Mouse (Mus musculus): ENCODE data around the gene Hdac4. TPM values are rescaled to one million over a fixed set of nuclear protein-coding genes. Genes with fewer than 3 reads are reported as not detected.

Hdac4 gene
- polyA plus RNA-seq, 1 experiment from 2014 or later = 22.0 TPM

GRCm38 (mm10) chr1:92059571-92059970 lies 135.9 kb downstream of the Hdac4 start:
- no peak overlapping the region for H3K4me3 ChIP-seq (ENCODE audit: low read length)
- H3K4me2 ChIP-seq (replicated peaks; ENCODE audit: low read depth, low read length) = no peak overlapping the region
- H3K9ac ChIP-seq (ENCODE audit: low read depth, low read length) = no peak overlapping the region
- no peaks in the 10 kb centered on the region for H3K36me3 ChIP-seq (ENCODE audit: control insufficient read depth, insufficient read depth, low read length)
- no peak overlapping the region for H3K27ac ChIP-seq (ENCODE audit: low read depth, low read length)
- 88% methylated on average over 1 of the region's 1 CpGs for WGBS
- no peak for ATAC-seq (ENCODE audit: low FRiP score, low TSS enrichment)
- H3K4me1 ChIP-seq (ENCODE audit: control insufficient read depth, insufficient read depth, low read length) = no peaks in the 10 kb centered on the region; the same call in 1 of the 2 replicates
- H3K9me3 ChIP-seq (ENCODE audit: control insufficient read depth, low read length) = no peaks in the 10 kb centered on the region
- no peaks in the 10 kb centered on the region for H3K27me3 ChIP-seq (ENCODE audit: control insufficient read depth, insufficient read depth, low read length)

- H3K4me1 ChIP-seq (ENCODE audit: control insufficient read depth, insufficient read depth, low read length) = no peaks in the 10 kb centered on the region; the same call in 1 of the 2 replicates
- ATAC-seq (ENCODE audit: low FRiP score, low TSS enrichment) = no peak
- no peaks in the 10 kb centered on the region for H3K36me3 ChIP-seq (ENCODE audit: control insufficient read depth, insufficient read depth, low read length)
- no peak overlapping the region for H3K9ac ChIP-seq (ENCODE audit: low read depth, low read length)
- no peak overlapping the region for H3K27ac ChIP-seq (ENCODE audit: low read depth, low read length)
- H3K27me3 ChIP-seq (ENCODE audit: control insufficient read depth, insufficient read depth, low read length) = no peaks in the 10 kb centered on the region
- no peaks in the 10 kb centered on the region for H3K9me3 ChIP-seq (ENCODE audit: control insufficient read depth, low read length)
- no peak overlapping the region for H3K4me2 ChIP-seq (replicated peaks; ENCODE audit: low read depth, low read length)
- H3K4me3 ChIP-seq (ENCODE audit: low read length) = no peak overlapping the region
- 81% methylated on average over 5 of the region's 5 CpGs for WGBS
Measured at GRCm38 (mm10) chr1:92058731-92059425, 136.6 kb downstream of the Hdac4 start.

GRCm38 (mm10) chr1:92057068-92057467 lies 138.4 kb downstream of the Hdac4 start:
- Histone ChIP-seq H3K36me3 (ENCODE audit: control insufficient read depth, insufficient read depth, low read length) (no peaks in the 10 kb centered on the region), H3K27me3 (ENCODE audit: control insufficient read depth, insufficient read depth, low read length) (no peaks in the 10 kb centered on the region), H3K4me1 (ENCODE audit: control insufficient read depth, insufficient read depth, low read length) (no peaks in the 10 kb centered on the region; the same call in 1 of the 2 replicates), H3K4me2 (replicated peaks; ENCODE audit: low read depth, low read length) (no peak overlapping the region), H3K9ac (ENCODE audit: low read depth, low read length) (no peak overlapping the region), H3K4me3 (ENCODE audit: low read length) (no peak overlapping the region), H3K27ac (ENCODE audit: low read depth, low read length) (no peak overlapping the region), H3K9me3 (ENCODE audit: control insufficient read depth, low read length) (no peaks in the 10 kb centered on the region)
- 95% methylated on average over 3 of the region's 3 CpGs for WGBS
- no peak for ATAC-seq (ENCODE audit: low FRiP score, low TSS enrichment)

- no peaks in the 10 kb centered on the region for H3K4me1 ChIP-seq (ENCODE audit: control insufficient read depth, insufficient read depth, low read length)
- no peak overlapping the region for H3K27ac ChIP-seq (ENCODE audit: low read depth, low read length)
- no peak overlapping the region for H3K4me3 ChIP-seq (ENCODE audit: low read length)
- no peaks in the 10 kb centered on the region for H3K9me3 ChIP-seq (ENCODE audit: control insufficient read depth, low read length)
- 81% methylated on average over 2 of the region's 2 CpGs for WGBS
- no peaks in the 10 kb centered on the region for H3K36me3 ChIP-seq (ENCODE audit: control insufficient read depth, insufficient read depth, low read length)
- no peaks in the 10 kb centered on the region for H3K27me3 ChIP-seq (ENCODE audit: control insufficient read depth, insufficient read depth, low read length)
- no peak for ATAC-seq (ENCODE audit: low FRiP score, low TSS enrichment)
- H3K4me2 ChIP-seq (replicated peaks; ENCODE audit: low read depth, low read length) = no peak overlapping the region
- no peak overlapping the region for H3K9ac ChIP-seq (ENCODE audit: low read depth, low read length)
Measured at GRCm38 (mm10) chr1:92055149-92055548, 140.3 kb downstream of the Hdac4 start.

- H3K9ac ChIP-seq (ENCODE audit: low read depth, low read length) = no peak overlapping the region
- no peak for ATAC-seq (ENCODE audit: low FRiP score, low TSS enrichment)
- H3K4me1 ChIP-seq (ENCODE audit: control insufficient read depth, insufficient read depth, low read length) = no peaks in the 10 kb centered on the region
- H3K9me3 ChIP-seq (ENCODE audit: control insufficient read depth, low read length) = no peaks in the 10 kb centered on the region
- no peak overlapping the region for H3K4me3 ChIP-seq (ENCODE audit: low read length)
- 86% methylated on average over 4 of the region's 4 CpGs for WGBS
- no peak overlapping the region for H3K4me2 ChIP-seq (replicated peaks; ENCODE audit: low read depth, low read length)
- no peaks in the 10 kb centered on the region for H3K36me3 ChIP-seq (ENCODE audit: control insufficient read depth, insufficient read depth, low read length)
- H3K27me3 ChIP-seq (ENCODE audit: control insufficient read depth, insufficient read depth, low read length) = no peaks in the 10 kb centered on the region
- H3K27ac ChIP-seq (ENCODE audit: low read depth, low read length) = no peak overlapping the region
Measured at GRCm38 (mm10) chr1:92052190-92052589, 143.3 kb downstream of the Hdac4 start.

- H3K4me3 ChIP-seq (ENCODE audit: low read length) = no peak overlapping the region
- no peaks in the 10 kb centered on the region for H3K36me3 ChIP-seq (ENCODE audit: control insufficient read depth, insufficient read depth, low read length)
- no peaks in the 10 kb centered on the region for H3K4me1 ChIP-seq (ENCODE audit: control insufficient read depth, insufficient read depth, low read length)
- H3K27ac ChIP-seq (ENCODE audit: low read depth, low read length) = no peak overlapping the region
- no peaks in the 10 kb centered on the region for H3K9me3 ChIP-seq (ENCODE audit: control insufficient read depth, low read length)
- no peak overlapping the region for H3K4me2 ChIP-seq (replicated peaks; ENCODE audit: low read depth, low read length)
- no peaks in the 10 kb centered on the region for H3K27me3 ChIP-seq (ENCODE audit: control insufficient read depth, insufficient read depth, low read length)
- ATAC-seq (ENCODE audit: low FRiP score, low TSS enrichment) = no peak
- H3K9ac ChIP-seq (ENCODE audit: low read depth, low read length) = no peak overlapping the region
- WGBS = 81% methylated on average over 4 of the region's 4 CpGs
Measured at GRCm38 (mm10) chr1:92051489-92052062, 143.9 kb downstream of the Hdac4 start.

GRCm38 (mm10) chr1:92050992-92051391 lies 144.5 kb downstream of the Hdac4 start:
- Histone ChIP-seq H3K36me3 (ENCODE audit: control insufficient read depth, insufficient read depth, low read length) (no peaks in the 10 kb centered on the region), H3K4me1 (ENCODE audit: control insufficient read depth, insufficient read depth, low read length) (no peaks in the 10 kb centered on the region), H3K27me3 (ENCODE audit: control insufficient read depth, insufficient read depth, low read length) (no peaks in the 10 kb centered on the region), H3K9ac (ENCODE audit: low read depth, low read length) (no peak overlapping the region), H3K27ac (ENCODE audit: low read depth, low read length) (no peak overlapping the region), H3K4me2 (replicated peaks; ENCODE audit: low read depth, low read length) (no peak overlapping the region), H3K4me3 (ENCODE audit: low read length) (no peak overlapping the region), H3K9me3 (ENCODE audit: control insufficient read depth, low read length) (no peaks in the 10 kb centered on the region)
- no peak for ATAC-seq (ENCODE audit: low FRiP score, low TSS enrichment)

GRCm38 (mm10) chr1:92050566-92050965 lies 144.9 kb downstream of the Hdac4 start:
- H3K4me1 ChIP-seq (ENCODE audit: control insufficient read depth, insufficient read depth, low read length) = no peaks in the 10 kb centered on the region
- no peaks in the 10 kb centered on the region for H3K36me3 ChIP-seq (ENCODE audit: control insufficient read depth, insufficient read depth, low read length)
- no peak overlapping the region for H3K27ac ChIP-seq (ENCODE audit: low read depth, low read length)
- H3K27me3 ChIP-seq (ENCODE audit: control insufficient read depth, insufficient read depth, low read length) = no peaks in the 10 kb centered on the region
- H3K4me3 ChIP-seq (ENCODE audit: low read length) = no peak overlapping the region
- WGBS = 40% methylated on average over 3 of the region's 3 CpGs
- no peak for ATAC-seq (ENCODE audit: low FRiP score, low TSS enrichment)
- no peaks in the 10 kb centered on the region for H3K9me3 ChIP-seq (ENCODE audit: control insufficient read depth, low read length)
- no peak overlapping the region for H3K9ac ChIP-seq (ENCODE audit: low read depth, low read length)
- H3K4me2 ChIP-seq (replicated peaks; ENCODE audit: low read depth, low read length) = no peak overlapping the region

- Histone ChIP-seq H3K9me3 (ENCODE audit: control insufficient read depth, low read length) (no peaks in the 10 kb centered on the region), H3K27me3 (ENCODE audit: control insufficient read depth, insufficient read depth, low read length) (no peaks in the 10 kb centered on the region), H3K4me1 (ENCODE audit: control insufficient read depth, insufficient read depth, low read length) (no peaks in the 10 kb centered on the region), H3K4me3 (ENCODE audit: low read length) (no peak overlapping the region), H3K36me3 (ENCODE audit: control insufficient read depth, insufficient read depth, low read length) (no peaks in the 10 kb centered on the region), H3K27ac (ENCODE audit: low read depth, low read length) (no peak overlapping the region), H3K9ac (ENCODE audit: low read depth, low read length) (no peak overlapping the region), H3K4me2 (replicated peaks; ENCODE audit: low read depth, low read length) (no peak overlapping the region)
- WGBS = 91% methylated on average over 4 of the region's 4 CpGs
- ATAC-seq (ENCODE audit: low FRiP score, low TSS enrichment) = no peak
Measured at GRCm38 (mm10) chr1:92048415-92049354, 146.8 kb downstream of the Hdac4 start.
